Mouse (Mus musculus) lung, embryonic 16.5 days (tissue): ENCODE data around the gene Pkp2. TPM values are rescaled to one million over a fixed set of nuclear protein-coding genes. Genes with fewer than 3 reads are reported as not detected.
A peak's percentile ranks its signal among the peaks of the same experiment; 100 is the strongest.

Experiments
- ATAC-seq: fragments of 200-750 bp; cut with Nextera tagmentation; 2 replicates; pipeline ENCODE4 v1.8.0; 2017; ENCODE audit warnings: low read depth, mild to moderate bottlenecking, moderate library complexity
- H3K27ac ChIP-seq: fragments of 300-500 bp; sonication (generic); 2 replicates; pipeline ENCODE4 v1.5.1; 2014; ENCODE audit warnings: mild to moderate bottlenecking, control low read depth, low read length
- H3K27me3 ChIP-seq: fragments of 300-500 bp; sonication (generic); 2 replicates; pipeline ENCODE4 v1.6.1; 2014; ENCODE audit warnings: low read depth, low read length, mixed read lengths; ENCODE audit not compliant: control insufficient read depth, insufficient read depth
- H3K36me3 ChIP-seq: fragments of 300-500 bp; sonication (generic); 2 replicates; pipeline ENCODE4 v1.6.1; 2014; ENCODE audit warnings: low read length; ENCODE audit not compliant: control insufficient read depth, insufficient read depth
- H3K4me1 ChIP-seq: fragments of 300-500 bp; sonication (generic); replicated peaks from 2 replicates; pipeline ENCODE4 v1.6.1; 2014; ENCODE audit warnings: low read length, mixed read lengths; ENCODE audit not compliant: control insufficient read depth, insufficient read depth
- H3K4me2 ChIP-seq: fragments of 300-500 bp; sonication (generic); 2 replicates; pipeline ENCODE4 v1.6.1; 2014; ENCODE audit warnings: low read depth, low read length, control low read depth
- H3K4me3 ChIP-seq: fragments of 300-500 bp; sonication (generic); 2 replicates; pipeline ENCODE4 v1.5.1; 2014; ENCODE audit warnings: mild to moderate bottlenecking, low read length, control low read depth
- H3K9ac ChIP-seq: fragments of 300-500 bp; sonication (generic); 2 replicates; pipeline ENCODE4 v1.6.1; 2014; ENCODE audit warnings: low read length, control low read depth
- H3K9me3 ChIP-seq: fragments of 300-500 bp; sonication (generic); 2 replicates; pipeline ENCODE4 v1.6.1; 2016; ENCODE audit warnings: low read length; ENCODE audit not compliant: control insufficient read depth
- WGBS: fragments of 180-500 bp; shearing (Covaris S2); extraction: QIAGEN DNeasy Blood & Tissue Kit; methylation state at CpG from one replicate; pipeline ENCODE4 v1.1.7; 2014; 5-methylcytosine and 5-hydroxymethylcytosine counted together
- polyA plus RNA-seq: library from polyadenylated mRNA; unstranded; fragments of >200 nt; fragmentation: Nextera tagmentation; extraction: Ambion mirVana; gene quantifications from 2 replicates; pipeline ENCODE4 v1.2.1, GENCODE M21; 2015

Pkp2 gene
- polyA plus RNA-seq, 1 experiment from 2014 or later, result 12.9 TPM

- H3K4me2 ChIP-seq, result no peak overlapping the region
- H3K27ac ChIP-seq, result no peak overlapping the region
- 43% methylated on average over 4 of the region's 4 CpGs for WGBS
- H3K9ac ChIP-seq, result no peak overlapping the region
- no peak overlapping the region for H3K4me3 ChIP-seq
- no peaks in the 10 kb centered on the region for H3K9me3 ChIP-seq
- 0 out of 2 replicates have a peak, but pooled peaks cover 2% of the 10 kb centered on the region for H3K4me1 ChIP-seq
- ATAC-seq, result peak; percentile 73
- H3K27me3 ChIP-seq, result no peaks in the 10 kb centered on the region
- H3K36me3 ChIP-seq, result no peaks in the 10 kb centered on the region
Observed at GRCm38 (mm10) chr16:16253326-16254074, 40.4 kb downstream of the Pkp2 start.

DNA sequence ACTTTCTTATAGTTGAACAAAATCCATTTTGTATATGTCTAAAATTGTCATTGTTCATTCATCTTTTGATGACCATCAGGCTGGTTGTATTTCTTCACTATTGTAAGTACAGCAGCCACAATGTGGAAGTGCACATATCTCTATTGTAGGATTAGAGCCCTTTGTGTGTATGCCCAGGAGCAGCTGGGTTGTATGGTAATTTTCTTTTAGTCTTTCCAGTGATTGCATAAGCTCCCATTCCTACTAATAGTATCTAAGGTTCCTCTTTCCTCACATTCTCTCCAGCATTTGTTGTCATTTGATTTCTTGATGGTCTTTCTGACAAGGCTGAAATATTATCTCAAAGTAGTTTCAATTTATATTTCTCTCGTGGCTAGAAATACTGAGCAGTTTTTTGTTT, 42.1 kb downstream of the Pkp2 start:
- Histone ChIP-seq H3K9ac (no peak overlapping the region), H3K9me3 (no peaks in the 10 kb centered on the region), H3K27ac (no peak overlapping the region), H3K27me3 (no peaks in the 10 kb centered on the region), H3K4me2 (no peak overlapping the region), H3K4me1 (0 out of 2 replicates have a peak, but pooled peaks cover 2% of the 10 kb centered on the region), H3K4me3 (no peak overlapping the region), H3K36me3 (no peaks in the 10 kb centered on the region)
- no peak for ATAC-seq
- WGBS, result 52% methylated on average over 1 of the region's 1 CpGs

- 52% methylated on average over 7 of the region's 7 CpGs for WGBS
- H3K9ac ChIP-seq, result no peak overlapping the region
Observed at GRCm38 (mm10) chr16:16255874-16256273, 42.8 kb downstream of the Pkp2 start.

DNA sequence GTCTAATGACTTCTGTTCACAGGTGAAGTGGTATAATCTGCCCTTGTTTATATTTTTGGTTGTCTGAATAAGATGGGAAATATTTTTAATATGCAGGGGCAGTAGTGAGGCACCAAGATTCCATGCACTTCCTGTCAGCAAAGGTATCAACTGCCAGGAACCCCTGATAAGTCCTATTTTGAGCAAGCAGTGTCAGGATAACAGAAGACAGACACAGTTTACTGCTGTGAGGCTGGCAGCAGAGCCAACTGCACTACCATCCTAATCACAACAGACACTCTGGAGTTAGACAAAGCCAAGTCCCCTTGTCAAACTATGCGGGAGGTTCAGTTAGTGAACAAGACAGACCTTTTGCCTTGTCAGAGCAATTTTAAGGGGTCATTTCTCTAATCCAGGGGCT, 43.6 kb downstream of the Pkp2 start:
- 0 out of 2 replicates have a peak, but pooled peaks cover 2% of the 10 kb centered on the region for H3K4me1 ChIP-seq
- WGBS, result 60% methylated on average over 1 of the region's 1 CpGs
- H3K9me3 ChIP-seq, result no peaks in the 10 kb centered on the region
- no peak for ATAC-seq
- no peak overlapping the region for H3K9ac ChIP-seq
- H3K27me3 ChIP-seq, result no peaks in the 10 kb centered on the region
- no peaks in the 10 kb centered on the region for H3K36me3 ChIP-seq
- no peak overlapping the region for H3K4me2 ChIP-seq
- H3K27ac ChIP-seq, result no peak overlapping the region
- no peak overlapping the region for H3K4me3 ChIP-seq

More at GRCm38 (mm10) chr16:16255874-16256273, 42.8 kb downstream of the Pkp2 start:
- Histone ChIP-seq H3K27me3 (no peaks in the 10 kb centered on the region), H3K36me3 (no peaks in the 10 kb centered on the region), H3K4me2 (no peak overlapping the region), H3K27ac (no peak overlapping the region), H3K4me3 (no peak overlapping the region), H3K9me3 (no peaks in the 10 kb centered on the region), H3K4me1 (0 out of 2 replicates have a peak, but pooled peaks cover 2% of the 10 kb centered on the region)
- ATAC-seq, result no peak

DNA sequence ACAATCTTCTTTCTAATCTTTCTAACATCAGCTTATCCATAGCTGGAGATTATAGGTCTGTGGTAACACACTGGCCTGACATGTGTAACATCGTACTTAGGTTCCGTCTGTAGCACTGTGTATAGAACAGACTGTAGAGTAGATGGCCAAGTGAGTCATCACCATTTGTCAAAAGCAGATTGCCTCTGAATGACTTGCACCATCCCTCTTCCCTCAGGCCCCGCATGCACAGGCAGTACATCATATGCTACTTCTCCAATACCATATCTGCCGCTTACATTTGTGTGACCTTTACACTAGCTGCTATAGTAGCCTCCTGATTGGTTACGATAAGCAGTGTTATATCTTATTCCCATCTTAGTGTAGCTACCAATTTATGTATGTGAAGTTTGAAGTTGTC, 47.8 kb downstream of the Pkp2 start:
- H3K4me3 ChIP-seq, result no peak overlapping the region
- 86% methylated on average over 5 of the region's 5 CpGs for WGBS
- no peak overlapping the region for H3K4me2 ChIP-seq
- no peaks in the 10 kb centered on the region for H3K36me3 ChIP-seq
- ATAC-seq, result no peak
- no peak overlapping the region for H3K9ac ChIP-seq
- peaks cover 5% of the 10 kb centered on the region; the same call in 1 of the 2 replicates for H3K4me1 ChIP-seq
- no peaks in the 10 kb centered on the region for H3K9me3 ChIP-seq
- H3K27me3 ChIP-seq, result no peaks in the 10 kb centered on the region
- no peak overlapping the region for H3K27ac ChIP-seq

DNA sequence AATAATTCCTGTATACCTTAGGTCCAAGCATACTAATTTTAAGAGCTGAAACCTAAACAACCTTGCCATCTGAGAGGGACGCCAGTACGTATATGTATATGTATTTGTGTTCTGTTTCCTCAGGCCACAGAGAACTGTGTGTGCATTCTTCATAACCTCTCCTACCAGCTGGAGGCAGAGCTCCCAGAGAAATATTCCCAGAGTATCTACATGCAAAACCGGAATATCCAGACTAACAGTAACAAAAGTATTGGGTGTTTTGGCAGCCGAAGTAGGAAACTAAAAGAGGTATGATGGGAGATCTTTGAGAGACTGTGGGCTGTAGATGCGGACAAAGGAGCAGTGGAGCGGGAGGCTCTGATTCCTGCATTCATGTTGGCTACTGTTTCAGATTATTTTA, 48.4 kb downstream of the Pkp2 start:
- Histone ChIP-seq H3K27ac (0 out of 2 replicates have a peak overlapping the region, but pooled peaks have one; percentile 36), H3K9ac (no peak overlapping the region), H3K4me1 (peaks cover 5% of the 10 kb centered on the region; the same call in 1 of the 2 replicates), H3K27me3 (no peaks in the 10 kb centered on the region), H3K36me3 (no peaks in the 10 kb centered on the region), H3K4me2 (no peak overlapping the region), H3K4me3 (no peak overlapping the region), H3K9me3 (no peaks in the 10 kb centered on the region)
- peak; percentile 52; the same call in 1 of the 2 replicates for ATAC-seq
- WGBS, result 66% methylated on average over 6 of the region's 6 CpGs

GRCm38 (mm10) chr16:16262436-16262835, 49.3 kb downstream of the Pkp2 start:
- no peaks in the 10 kb centered on the region for H3K36me3 ChIP-seq
- H3K4me1 ChIP-seq, result peaks cover 5% of the 10 kb centered on the region; the same call in 1 of the 2 replicates
- no peak overlapping the region for H3K4me2 ChIP-seq
- no peaks in the 10 kb centered on the region for H3K9me3 ChIP-seq
- H3K27ac ChIP-seq, result peak overlapping the region; percentile 57; the same call in 1 of the 2 replicates
- H3K27me3 ChIP-seq, result no peaks in the 10 kb centered on the region
- WGBS, result 56% methylated on average over 3 of the region's 3 CpGs
- H3K9ac ChIP-seq, result no peak overlapping the region
- ATAC-seq, result peak; percentile 71
- H3K4me3 ChIP-seq, result no peak overlapping the region

GRCm38 (mm10) chr16:16272978-16273377, 59.9 kb downstream of the Pkp2 start:
- Histone ChIP-seq H3K4me1 (no peaks in the 10 kb centered on the region), H3K36me3 (no peaks in the 10 kb centered on the region), H3K4me3 (no peak overlapping the region), H3K27ac (no peak overlapping the region), H3K27me3 (no peaks in the 10 kb centered on the region), H3K9ac (no peak overlapping the region), H3K4me2 (no peak overlapping the region), H3K9me3 (no peaks in the 10 kb centered on the region)
- WGBS, result 65% methylated on average over 3 of the region's 3 CpGs
- ATAC-seq, result no peak

- no peak for ATAC-seq
- Histone ChIP-seq H3K4me2 (no peak overlapping the region), H3K4me3 (no peak overlapping the region), H3K9ac (no peak overlapping the region), H3K27ac (no peak overlapping the region), H3K36me3 (no peaks in the 10 kb centered on the region), H3K4me1 (no peaks in the 10 kb centered on the region), H3K27me3 (no peaks in the 10 kb centered on the region), H3K9me3 (no peaks in the 10 kb centered on the region)
- 82% methylated on average over 6 of the region's 6 CpGs for WGBS
Observed at GRCm38 (mm10) chr16:16273752-16274151, 60.6 kb downstream of the Pkp2 start.
